Mouse (Mus musculus) spleen, postnatal 10 days (tissue): ENCODE data around the gene Usf3.
A peak's percentile ranks its signal among the peaks of the same experiment; 100 is the strongest.

Experiments used
- DNase-seq, 2 experiments: peaks; one replicate each; pipeline ENCODE4 v3.0.0; 2021 to 2022; ENCODE audit warnings: low spot score in 2 of 2

Usf3 gene

GRCm38 (mm10) chr16:44173155-44173941 is at the start of gene Usf3:
Usf3 (plus strand) TSS chr16:44173246.
- DNase-seq = peak; percentile 68 to 71

GRCm38 (mm10) chr16:44123786-44124185 is 49.3 kb upstream of the Usf3 start:
- DNase-seq = no peak

GRCm38 (mm10) chr16:44124713-44125112 is 48.3 kb upstream of the Usf3 start:
- DNase-seq = no peak

GRCm38 (mm10) chr16:44125436-44125835 is 47.6 kb upstream of the Usf3 start:
- DNase-seq = no peak

- DNase-seq = no peak
Observed at GRCm38 (mm10) chr16:44126437-44126836, 46.6 kb upstream of the Usf3 start.

- DNase-seq = no peak
Observed at GRCm38 (mm10) chr16:44132300-44132699, 40.7 kb upstream of the Usf3 start.

- DNase-seq = no peak
Observed at GRCm38 (mm10) chr16:44133187-44133586, 39.9 kb upstream of the Usf3 start.

- no peak for DNase-seq
Observed at GRCm38 (mm10) chr16:44136511-44137021, 36.5 kb upstream of the Usf3 start.

- DNase-seq = peak; percentile 32 to 33
Observed at GRCm38 (mm10) chr16:44138377-44138978, 34.6 kb upstream of the Usf3 start.

- peak; percentile 82 to 89 for DNase-seq
Observed at GRCm38 (mm10) chr16:44138979-44139535, 34.0 kb upstream of the Usf3 start.

GRCm38 (mm10) chr16:44139536-44140185 is 33.4 kb upstream of the Usf3 start, which contains the start of the genes Atp6v1a and Naa50:
Atp6v1a (minus strand) TSS chr16:44139705.
Naa50 (plus strand) TSS chr16:44139830.
- peak; percentile 88 to 95 for DNase-seq

GRCm38 (mm10) chr16:44140186-44140787 is 32.8 kb upstream of the Usf3 start:
- peak; percentile 71 to 75 for DNase-seq

GRCm38 (mm10) chr16:44141483-44141882 is 31.6 kb upstream of the Usf3 start:
- DNase-seq = peak in 1 of 2 experiments; percentile 10

- DNase-seq = no peak
Observed at GRCm38 (mm10) chr16:44149002-44149767, 23.9 kb upstream of the Usf3 start.

- DNase-seq = no peak
Observed at GRCm38 (mm10) chr16:44154497-44155057, 18.5 kb upstream of the Usf3 start.

- no peak for DNase-seq
Observed at GRCm38 (mm10) chr16:44159325-44159724, 13.7 kb upstream of the Usf3 start.

- DNase-seq = no peak
Observed at GRCm38 (mm10) chr16:44163831-44164230, 9.2 kb upstream of the Usf3 start.

- DNase-seq = no peak
Observed at GRCm38 (mm10) chr16:44165182-44165581, 7.9 kb upstream of the Usf3 start.

GRCm38 (mm10) chr16:44168990-44169389 is 4.1 kb upstream of the Usf3 start:
- DNase-seq = no peak
